Mouse (Mus musculus): Measurements from ENCODE around the gene Ninj2. TPM values are rescaled to one million over a fixed set of nuclear protein-coding genes. Genes with fewer than 3 reads are reported as not detected.

Gene Ninj2
- polyA plus RNA-seq, 1 experiment from 2014 or later: not detected

- no peak overlapping the region for H3K9ac ChIP-seq (replicated peaks; ENCODE audit: low read depth, low read length)
- no peaks in the 10 kb centered on the region for H3K27me3 ChIP-seq (ENCODE audit: control insufficient read depth, insufficient read depth, low read length)
- H3K4me3 ChIP-seq (ENCODE audit: low read depth, low read length): no peak overlapping the region
- H3K9me3 ChIP-seq (ENCODE audit: control insufficient read depth, low read depth, low read length): no peaks in the 10 kb centered on the region
- no peak overlapping the region for H3K4me2 ChIP-seq (replicated peaks; ENCODE audit: low read depth, low read length)
- ATAC-seq (ENCODE audit: insufficient number of reproducible peaks, insufficient read depth, low FRiP score, low read depth): no peak
- H3K36me3 ChIP-seq (ENCODE audit: control insufficient read depth, insufficient read depth, low read length): no peaks in the 10 kb centered on the region
- 90% methylated on average over 4 of the region's 4 CpGs for WGBS
- H3K27ac ChIP-seq (ENCODE audit: low read length): no peak overlapping the region
- H3K4me1 ChIP-seq (ENCODE audit: control insufficient read depth, insufficient read depth, low read length): peaks cover 4% of the 10 kb centered on the region; the same call in 1 of the 2 replicates
Observed at GRCm38 (mm10) chr6:120190365-120190764, 97.2 kb downstream of the Ninj2 start.

GRCm38 (mm10) chr6:120190912-120191311 is 97.8 kb downstream of the Ninj2 start:
- WGBS: 37% methylated on average over 4 of the region's 4 CpGs
- no peaks in the 10 kb centered on the region for H3K9me3 ChIP-seq (ENCODE audit: control insufficient read depth, low read depth, low read length)
- no peak for ATAC-seq (ENCODE audit: insufficient number of reproducible peaks, insufficient read depth, low FRiP score, low read depth)
- H3K4me3 ChIP-seq (ENCODE audit: low read depth, low read length): no peak overlapping the region
- no peak overlapping the region for H3K4me2 ChIP-seq (replicated peaks; ENCODE audit: low read depth, low read length)
- H3K36me3 ChIP-seq (ENCODE audit: control insufficient read depth, insufficient read depth, low read length): no peaks in the 10 kb centered on the region
- no peaks in the 10 kb centered on the region for H3K27me3 ChIP-seq (ENCODE audit: control insufficient read depth, insufficient read depth, low read length)
- H3K27ac ChIP-seq (ENCODE audit: low read length): no peak overlapping the region
- no peak overlapping the region for H3K9ac ChIP-seq (replicated peaks; ENCODE audit: low read depth, low read length)
- H3K4me1 ChIP-seq (ENCODE audit: control insufficient read depth, insufficient read depth, low read length): peaks cover 4% of the 10 kb centered on the region; the same call in 1 of the 2 replicates

GRCm38 (mm10) chr6:120191396-120192170 is 98.4 kb downstream of the Ninj2 start:
- H3K27me3 ChIP-seq (ENCODE audit: control insufficient read depth, insufficient read depth, low read length): no peaks in the 10 kb centered on the region
- no peak overlapping the region for H3K9ac ChIP-seq (replicated peaks; ENCODE audit: low read depth, low read length)
- ATAC-seq (ENCODE audit: insufficient number of reproducible peaks, insufficient read depth, low FRiP score, low read depth): no peak
- H3K9me3 ChIP-seq (ENCODE audit: control insufficient read depth, low read depth, low read length): no peaks in the 10 kb centered on the region
- H3K4me2 ChIP-seq (replicated peaks; ENCODE audit: low read depth, low read length): no peak overlapping the region
- no peaks in the 10 kb centered on the region for H3K36me3 ChIP-seq (ENCODE audit: control insufficient read depth, insufficient read depth, low read length)
- H3K4me1 ChIP-seq (ENCODE audit: control insufficient read depth, insufficient read depth, low read length): peaks cover 4% of the 10 kb centered on the region; the same call in 1 of the 2 replicates
- no peak overlapping the region for H3K27ac ChIP-seq (ENCODE audit: low read length)
- no peak overlapping the region for H3K4me3 ChIP-seq (ENCODE audit: low read depth, low read length)
- 55% methylated on average over 7 of the region's 7 CpGs for WGBS

GRCm38 (mm10) chr6:120192211-120192870 is 99.2 kb downstream of the Ninj2 start:
- Histone ChIP-seq H3K4me3 (ENCODE audit: low read depth, low read length) (no peak overlapping the region), H3K9ac (replicated peaks; ENCODE audit: low read depth, low read length) (no peak overlapping the region), H3K27me3 (ENCODE audit: control insufficient read depth, insufficient read depth, low read length) (no peaks in the 10 kb centered on the region), H3K4me2 (replicated peaks; ENCODE audit: low read depth, low read length) (no peak overlapping the region), H3K27ac (ENCODE audit: low read length) (no peak overlapping the region), H3K9me3 (ENCODE audit: control insufficient read depth, low read depth, low read length) (no peaks in the 10 kb centered on the region), H3K4me1 (ENCODE audit: control insufficient read depth, insufficient read depth, low read length) (peaks cover 4% of the 10 kb centered on the region; the same call in 1 of the 2 replicates), H3K36me3 (ENCODE audit: control insufficient read depth, insufficient read depth, low read length) (no peaks in the 10 kb centered on the region)
- 33% methylated on average over 14 of the region's 15 CpGs for WGBS
- no peak for ATAC-seq (ENCODE audit: insufficient number of reproducible peaks, insufficient read depth, low FRiP score, low read depth)

- no peaks in the 10 kb centered on the region for H3K9me3 ChIP-seq (ENCODE audit: control insufficient read depth, low read depth, low read length)
- H3K4me1 ChIP-seq (ENCODE audit: control insufficient read depth, insufficient read depth, low read length): peaks cover 4% of the 10 kb centered on the region; the same call in 1 of the 2 replicates
- no peak for ATAC-seq (ENCODE audit: insufficient number of reproducible peaks, insufficient read depth, low FRiP score, low read depth)
- no peaks in the 10 kb centered on the region for H3K27me3 ChIP-seq (ENCODE audit: control insufficient read depth, insufficient read depth, low read length)
- H3K4me2 ChIP-seq (replicated peaks; ENCODE audit: low read depth, low read length): no peak overlapping the region
- no peak overlapping the region for H3K27ac ChIP-seq (ENCODE audit: low read length)
- no peak overlapping the region for H3K9ac ChIP-seq (replicated peaks; ENCODE audit: low read depth, low read length)
- H3K36me3 ChIP-seq (ENCODE audit: control insufficient read depth, insufficient read depth, low read length): no peaks in the 10 kb centered on the region
- no peak overlapping the region for H3K4me3 ChIP-seq (ENCODE audit: low read depth, low read length)
- 32% methylated on average over 5 of the region's 5 CpGs for WGBS
Observed at GRCm38 (mm10) chr6:120193174-120193573, 100.0 kb downstream of the Ninj2 start.

- no peak overlapping the region for H3K9ac ChIP-seq (replicated peaks; ENCODE audit: low read depth, low read length)
- H3K4me3 ChIP-seq (ENCODE audit: low read depth, low read length): no peak overlapping the region
- WGBS: 67% methylated on average over 1 of the region's 1 CpGs
- H3K27ac ChIP-seq (ENCODE audit: low read length): no peak overlapping the region
- no peaks in the 10 kb centered on the region for H3K27me3 ChIP-seq (ENCODE audit: control insufficient read depth, insufficient read depth, low read length)
- no peak overlapping the region for H3K4me2 ChIP-seq (replicated peaks; ENCODE audit: low read depth, low read length)
- no peaks in the 10 kb centered on the region for H3K9me3 ChIP-seq (ENCODE audit: control insufficient read depth, low read depth, low read length)
- H3K4me1 ChIP-seq (ENCODE audit: control insufficient read depth, insufficient read depth, low read length): peaks cover 4% of the 10 kb centered on the region; the same call in 1 of the 2 replicates
- H3K36me3 ChIP-seq (ENCODE audit: control insufficient read depth, insufficient read depth, low read length): no peaks in the 10 kb centered on the region
- no peak for ATAC-seq (ENCODE audit: insufficient number of reproducible peaks, insufficient read depth, low FRiP score, low read depth)
Observed at GRCm38 (mm10) chr6:120193793-120194192, 100.6 kb downstream of the Ninj2 start.

GRCm38 (mm10) chr6:120194305-120194704 is 101.2 kb downstream of the Ninj2 start:
- Histone ChIP-seq H3K36me3 (ENCODE audit: control insufficient read depth, insufficient read depth, low read length) (no peaks in the 10 kb centered on the region), H3K9me3 (ENCODE audit: control insufficient read depth, low read depth, low read length) (no peaks in the 10 kb centered on the region), H3K27ac (ENCODE audit: low read length) (no peak overlapping the region), H3K9ac (replicated peaks; ENCODE audit: low read depth, low read length) (no peak overlapping the region), H3K4me1 (ENCODE audit: control insufficient read depth, insufficient read depth, low read length) (0 out of 2 replicates have a peak, but pooled peaks cover 4% of the 10 kb centered on the region), H3K27me3 (ENCODE audit: control insufficient read depth, insufficient read depth, low read length) (no peaks in the 10 kb centered on the region), H3K4me3 (ENCODE audit: low read depth, low read length) (no peak overlapping the region), H3K4me2 (replicated peaks; ENCODE audit: low read depth, low read length) (no peak overlapping the region)
- WGBS: 41% methylated on average over 10 of the region's 10 CpGs
- ATAC-seq (ENCODE audit: insufficient number of reproducible peaks, insufficient read depth, low FRiP score, low read depth): no peak

GRCm38 (mm10) chr6:120194963-120195362 is 101.8 kb downstream of the Ninj2 start:
- WGBS: 17% methylated on average over 7 of the region's 7 CpGs
- peak; percentile 70; the same call in 1 of the 2 replicates for ATAC-seq (ENCODE audit: insufficient number of reproducible peaks, insufficient read depth, low FRiP score, low read depth)
- Histone ChIP-seq H3K4me3 (ENCODE audit: low read depth, low read length) (no peak overlapping the region), H3K36me3 (ENCODE audit: control insufficient read depth, insufficient read depth, low read length) (no peaks in the 10 kb centered on the region), H3K9me3 (ENCODE audit: control insufficient read depth, low read depth, low read length) (no peaks in the 10 kb centered on the region), H3K9ac (replicated peaks; ENCODE audit: low read depth, low read length) (no peak overlapping the region), H3K4me2 (replicated peaks; ENCODE audit: low read depth, low read length) (no peak overlapping the region), H3K27ac (ENCODE audit: low read length) (no peak overlapping the region), H3K27me3 (ENCODE audit: control insufficient read depth, insufficient read depth, low read length) (no peaks in the 10 kb centered on the region), H3K4me1 (ENCODE audit: control insufficient read depth, insufficient read depth, low read length) (0 out of 2 replicates have a peak, but pooled peaks cover 4% of the 10 kb centered on the region)

Measured in stomach, embryonic 14.5 days (tissue).